Mouse (Mus musculus) left cerebral cortex, postnatal 25 days (tissue): ENCODE results near the gene Qser1. TPM values are rescaled to one million over a fixed set of nuclear protein-coding genes. Genes with fewer than 3 reads are reported as not detected.
"Not testable (repeated sequence)": the region's sequence is repeated elsewhere in the genome, so short reads cannot be mapped to it uniquely, and the experiment has no call there.

Source experiments
- DNase-seq, 2 experiments: peaks; one replicate each; pipeline ENCODE4 v3.0.0; 2022; ENCODE audit warnings: low spot score in 2 of 2, mixed read lengths in 1 of 2
- intact Hi-C: fragments of 180-260 bp; cut with DNase I; formaldehyde crosslinking; loops from one replicate; pipeline ENCODE4 v1.15.1; 2025
- total RNA-seq, 2 experiments: library from RNA; stranded (reverse); gene quantifications; 2 replicates each; pipeline ENCODE4 v1.2.3; 2021

The Qser1 gene
- 1 to 10 TPM; 9.0 to 9.5 TPM for total RNA-seq

DNA sequence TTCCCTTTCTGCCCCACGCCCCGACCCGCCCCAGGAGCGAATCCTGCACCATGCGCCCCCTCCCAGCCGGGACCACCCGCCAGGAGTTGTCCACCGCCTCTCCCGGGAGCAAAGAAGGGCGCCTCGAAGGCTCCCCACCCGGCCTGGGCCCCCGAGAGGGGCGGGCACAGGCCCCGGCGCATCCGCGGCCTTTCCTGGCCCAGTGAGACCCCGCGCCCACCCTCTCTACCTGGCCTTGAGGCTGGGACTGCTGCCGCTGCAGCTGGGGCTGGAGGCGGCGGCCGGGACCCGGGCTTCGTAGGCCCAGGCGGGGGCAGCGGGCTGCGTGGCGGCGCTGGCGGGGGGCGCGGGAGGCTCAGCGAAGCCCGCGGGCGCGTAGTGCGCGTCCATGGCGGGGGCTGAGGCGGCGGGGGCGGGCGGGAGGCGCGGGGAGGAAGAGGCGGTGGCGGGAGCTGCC, at the start of gene Qser1:
TSS of gene Qser1 (minus strand) at position 390 of the 457 bp plus-strand sequence.
- intact Hi-C loops: no loop called here
- no peak for DNase-seq

DNA sequence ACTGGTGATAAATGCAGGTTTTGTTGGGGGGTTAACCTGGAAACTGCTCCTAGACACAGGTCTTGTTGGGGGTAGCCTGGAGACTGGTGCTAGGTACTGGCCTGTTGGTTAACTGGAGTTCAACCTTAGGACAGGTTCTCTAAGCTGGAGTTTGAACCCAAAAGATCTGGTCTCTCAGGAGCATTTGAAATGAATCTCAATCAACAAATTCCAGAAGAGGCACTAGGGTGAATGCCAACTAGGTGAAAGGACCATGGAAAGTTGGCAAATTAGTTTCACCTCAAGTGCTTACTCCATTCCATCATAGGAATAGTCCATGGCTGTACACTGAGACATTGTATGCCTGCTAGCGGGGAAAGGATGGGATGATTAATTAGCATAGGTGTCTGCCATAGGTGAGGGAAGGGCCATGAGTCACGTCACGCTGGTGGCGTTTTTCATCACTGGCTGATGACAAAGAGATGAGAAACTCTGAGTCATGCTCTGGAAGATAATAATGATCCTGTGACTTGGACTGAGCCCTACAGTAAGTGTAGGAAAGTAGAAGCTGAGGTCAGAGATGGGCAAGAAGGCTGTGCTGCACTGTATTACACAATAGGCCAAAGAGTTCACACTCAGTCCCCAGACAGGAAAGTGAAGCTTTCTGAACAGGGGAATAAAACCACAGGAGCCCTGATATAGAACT, 47.8 kb upstream of the Qser1 start:
- intact Hi-C loops: no loop called here

DNA sequence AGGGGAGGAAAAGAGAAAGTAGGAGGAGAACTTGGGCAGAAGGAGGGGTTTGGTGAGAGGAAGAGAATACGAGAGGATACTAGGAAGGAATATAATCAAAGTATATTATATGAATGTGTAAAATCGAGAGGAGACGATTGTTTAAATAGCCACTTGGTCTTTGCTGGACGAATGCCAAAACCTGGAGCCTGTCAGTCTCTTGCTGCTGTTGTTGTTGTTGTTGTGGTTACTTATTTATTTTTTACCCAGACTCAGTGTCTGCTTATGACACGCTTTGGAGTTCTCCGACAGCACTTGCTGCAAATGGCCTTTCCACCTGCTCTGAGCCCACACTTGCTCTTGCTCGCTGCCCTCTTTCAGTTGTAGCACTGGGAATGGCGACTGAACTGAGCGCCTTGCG, 43.9 kb upstream of the Qser1 start:
- DNase-seq: no peak
- intact Hi-C loops: no loop called here

More for the DNA sequence above, 47.8 kb upstream of the Qser1 start:
- DNase-seq: no peak

DNA sequence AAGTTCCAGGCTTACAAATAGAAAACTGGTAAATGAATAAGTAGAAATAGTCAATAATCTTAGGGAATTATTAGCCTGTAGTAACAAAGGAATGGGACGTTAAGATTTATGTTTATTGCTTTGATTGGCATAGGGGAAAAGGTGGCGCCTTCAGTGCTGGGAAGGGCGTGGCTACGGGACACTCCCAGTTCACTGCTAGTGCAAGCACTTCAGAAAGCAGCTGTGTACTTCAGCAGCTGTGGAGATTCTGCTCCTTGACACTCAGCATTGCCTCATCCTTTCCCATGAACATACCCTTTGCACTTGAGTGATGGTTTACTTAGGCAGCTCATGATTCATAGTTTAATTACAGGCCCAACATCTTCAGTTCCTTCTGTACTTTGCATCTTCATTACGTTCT, 42.5 kb upstream of the Qser1 start:
- intact Hi-C loops: no loop called here
- no peak for DNase-seq

DNA sequence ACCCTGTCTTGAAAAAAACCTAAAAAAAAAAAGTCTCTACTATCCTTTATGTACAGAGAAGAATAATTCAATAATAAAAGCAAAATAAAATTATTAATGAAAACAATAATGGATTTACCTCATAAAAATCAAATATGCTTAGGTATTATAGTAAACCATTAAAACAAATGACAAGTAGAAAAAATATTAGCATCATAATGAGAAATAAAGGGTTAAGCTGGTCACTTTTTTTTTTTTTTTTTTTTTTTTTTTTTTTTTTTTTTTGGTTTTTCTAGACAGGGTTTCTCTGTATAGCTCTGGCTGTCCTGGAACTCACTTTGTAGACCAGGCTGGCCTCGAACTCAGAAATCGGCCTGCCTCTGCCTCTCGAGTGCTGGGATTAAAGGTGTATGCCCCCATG, 41.5 kb upstream of the Qser1 start:
- intact Hi-C loops, DNase-seq: not testable (repeated sequence)

DNA sequence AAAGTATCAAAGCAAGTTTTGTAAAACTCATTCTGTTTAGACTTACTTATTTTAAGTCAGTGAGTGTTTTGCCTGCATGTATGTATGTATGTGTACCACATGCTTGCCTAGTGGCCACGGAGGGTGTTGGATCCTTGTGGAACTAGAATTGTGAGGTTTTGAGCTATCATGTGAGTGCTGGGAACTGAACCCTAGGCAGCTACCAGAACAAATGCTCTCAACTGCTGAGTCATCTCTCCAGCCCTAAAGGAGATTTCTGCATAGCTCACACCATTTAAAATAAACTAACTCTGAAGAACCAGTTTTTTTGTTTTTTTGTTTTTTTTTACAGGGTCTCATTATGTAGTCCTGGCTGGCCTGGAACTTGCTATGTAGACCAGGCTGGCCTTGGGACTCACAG, 39.7 kb upstream of the Qser1 start:
- DNase-seq: no peak
- intact Hi-C loops: no loop called here

DNA sequence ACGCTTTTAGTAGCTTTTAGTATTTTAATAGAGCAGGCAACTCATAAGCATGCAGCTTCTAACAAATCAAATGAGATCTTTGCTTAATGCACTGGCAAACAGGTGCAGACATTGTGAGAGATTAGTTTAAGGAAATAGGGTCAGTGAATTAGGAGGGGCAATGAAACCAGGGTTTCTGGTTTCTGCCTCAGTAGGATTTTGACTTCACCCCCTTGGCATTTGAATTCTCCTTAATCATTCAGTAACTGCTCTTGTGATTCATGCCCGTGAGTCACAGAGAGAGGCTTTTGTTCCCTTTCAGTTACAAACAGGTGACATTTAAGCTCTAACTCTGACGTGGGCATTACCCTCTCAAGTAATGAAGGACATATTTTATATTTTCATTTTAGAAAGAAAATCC, 39.2 kb upstream of the Qser1 start:
- no peak for DNase-seq
- intact Hi-C loops: no loop called here

DNA sequence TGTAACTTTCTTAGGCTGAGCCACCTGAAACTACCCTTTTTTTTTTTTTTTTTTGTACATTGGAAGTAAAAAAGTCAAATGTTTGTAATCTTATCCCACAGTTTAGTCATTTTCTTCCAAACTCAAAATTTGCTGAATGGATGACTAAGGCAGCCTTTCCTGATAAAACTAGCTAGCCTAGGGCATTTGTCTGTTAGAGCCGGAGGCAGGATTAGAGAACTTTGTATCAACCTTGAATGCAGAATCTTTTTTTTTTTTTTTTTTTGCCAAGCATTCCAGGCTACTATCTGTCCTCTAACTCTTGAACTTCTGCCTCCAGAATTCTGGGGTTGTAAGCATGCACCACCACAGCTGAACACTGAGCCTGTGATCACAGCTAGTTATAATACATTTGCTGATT, 38.3 kb upstream of the Qser1 start:
- intact Hi-C loops: no loop called here
- DNase-seq: no peak

DNA sequence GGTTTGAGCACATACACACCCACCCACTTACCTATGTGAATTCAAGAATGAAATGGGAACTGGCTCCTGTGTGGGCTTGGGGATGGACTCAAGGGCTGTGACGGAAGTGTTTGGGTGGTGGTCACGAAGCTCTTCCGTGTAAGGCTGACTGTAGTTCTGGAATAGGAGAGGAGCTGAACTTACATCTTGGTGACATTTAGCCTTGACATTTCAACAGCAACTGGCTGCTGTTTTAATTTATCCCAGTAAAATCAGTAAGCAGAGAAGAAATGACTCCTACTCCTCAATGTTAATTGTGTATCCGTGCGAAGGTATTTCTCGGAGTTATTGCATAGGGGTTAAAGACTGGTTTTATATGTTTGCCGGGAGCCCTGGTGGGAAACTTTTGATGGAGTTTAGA, 36.0 kb upstream of the Qser1 start:
- no peak for DNase-seq
- intact Hi-C loops: no loop called here

DNA sequence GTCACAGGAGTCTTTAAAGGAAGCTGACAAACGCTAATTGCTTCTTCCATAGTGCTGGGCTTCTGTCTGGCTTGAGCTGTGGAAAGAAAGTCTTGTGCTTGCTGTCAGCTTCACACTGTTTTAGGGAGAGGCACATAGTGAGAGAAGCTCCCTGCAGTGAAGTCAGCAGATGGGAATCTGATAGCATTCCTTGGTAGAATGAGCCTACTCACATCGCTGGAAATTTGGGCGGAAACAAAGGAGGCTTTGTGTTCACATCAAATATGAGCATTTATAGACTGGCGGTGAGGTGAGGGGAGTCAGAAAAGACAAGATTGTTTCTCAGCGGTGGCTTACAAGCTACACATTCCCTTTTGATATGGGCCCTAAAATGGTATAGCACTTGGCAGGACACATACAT, 35.1 kb upstream of the Qser1 start:
- intact Hi-C loops: no loop called here
- no peak for DNase-seq

DNA sequence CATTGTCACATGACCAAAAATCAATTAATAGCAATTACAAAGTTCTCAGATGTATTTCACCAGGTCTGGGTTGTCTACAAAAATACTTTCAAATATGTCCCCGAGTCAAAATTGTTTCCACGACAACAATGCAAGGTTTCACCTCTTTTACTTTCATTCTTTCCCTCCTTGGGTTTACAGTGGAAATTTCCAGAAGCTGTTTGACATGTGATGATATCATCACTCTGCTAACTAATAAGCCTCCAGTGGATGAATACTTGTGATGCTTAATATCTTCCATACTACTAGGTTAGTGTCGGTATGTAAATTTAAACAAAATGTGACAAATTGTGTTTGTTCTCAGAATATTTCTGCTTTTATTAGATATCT, 33.4 kb upstream of the Qser1 start:
- no peak for DNase-seq
- intact Hi-C loops: no loop called here

DNA sequence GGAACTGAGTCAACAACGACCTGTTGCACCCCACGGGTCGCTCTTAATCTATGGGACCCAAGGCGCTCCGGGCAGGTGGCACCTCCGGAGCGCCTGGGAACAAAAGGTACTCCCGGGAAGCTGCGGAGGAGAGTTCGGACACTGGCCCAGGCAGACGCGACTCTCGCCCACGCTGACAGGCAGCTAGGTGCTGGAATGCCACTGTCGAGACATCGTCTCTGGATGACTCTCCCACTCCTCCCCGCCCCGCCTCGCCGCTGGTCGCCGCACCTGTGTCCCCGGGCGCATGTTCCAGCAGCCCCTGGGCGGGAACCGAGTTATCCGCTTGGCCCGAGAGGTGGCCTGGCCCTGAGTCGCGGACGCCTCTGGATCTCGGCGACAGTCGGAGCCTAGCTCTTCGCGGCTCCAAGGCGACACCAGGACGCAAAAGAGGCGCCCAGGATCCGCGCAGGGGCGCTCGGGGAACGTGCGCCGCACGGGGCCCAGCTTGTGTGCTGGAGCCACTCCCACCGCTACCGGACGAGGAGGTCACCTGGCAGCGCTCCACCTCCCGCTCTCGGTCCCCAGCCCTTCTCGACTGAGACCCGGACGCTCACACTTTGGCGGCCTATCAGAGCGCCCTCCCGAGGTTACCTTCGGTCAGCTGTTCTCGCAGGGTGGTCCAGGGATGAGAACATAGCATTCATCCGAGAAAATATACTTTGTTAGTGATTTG, 32.9 kb upstream of the Qser1 start, which contains the start of gene Prrg4:
TSS of gene Prrg4 (minus strand) at position 601 of the 715 bp plus-strand sequence.
- DNase-seq: peak; percentile 28 to 38
- intact Hi-C loops: no loop called here

DNA sequence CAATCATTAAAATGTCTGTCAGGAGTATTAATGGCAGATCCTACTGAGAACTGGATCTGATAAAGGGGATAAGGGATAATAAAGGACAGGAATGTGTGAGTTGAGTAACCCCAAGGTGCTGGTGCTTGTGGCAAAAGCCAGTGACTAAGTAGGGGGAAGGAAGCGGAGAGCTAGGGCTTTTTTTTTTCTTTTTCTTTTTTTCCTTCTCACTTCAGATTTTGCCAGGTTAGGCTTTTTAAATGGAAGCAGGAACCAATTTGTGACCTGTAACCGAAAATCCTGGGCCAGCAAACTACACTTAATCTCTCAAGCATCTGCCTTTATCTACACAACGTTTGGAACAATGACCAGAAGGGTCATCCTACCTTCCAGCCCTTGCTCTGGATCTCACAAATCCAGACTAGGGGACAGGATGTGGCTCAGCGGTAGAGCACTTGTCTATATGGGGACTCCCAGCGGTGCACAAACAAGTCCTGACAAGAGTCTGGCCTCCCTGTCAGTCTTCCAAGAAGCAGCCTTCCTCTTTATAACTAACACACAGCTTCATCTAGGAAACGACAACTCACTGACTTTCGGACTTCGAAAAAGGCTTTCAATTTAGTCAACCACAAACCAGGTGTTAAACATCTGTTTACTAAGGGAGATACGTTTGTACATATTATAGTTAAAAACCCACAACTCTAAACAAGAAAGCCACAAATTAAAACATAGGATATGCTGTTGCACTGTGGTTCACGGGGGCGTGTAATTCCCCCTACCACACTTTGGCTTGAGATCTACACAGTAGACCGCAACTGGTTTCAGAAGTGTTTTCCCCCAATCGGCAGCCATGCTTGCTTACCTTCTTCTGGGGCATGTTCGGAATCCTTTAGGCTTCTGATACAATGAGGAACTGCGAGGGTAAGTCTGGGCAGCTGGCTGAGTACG, 31.9 kb upstream of the Qser1 start:
- intact Hi-C loops: no loop called here
- no peak for DNase-seq

DNA sequence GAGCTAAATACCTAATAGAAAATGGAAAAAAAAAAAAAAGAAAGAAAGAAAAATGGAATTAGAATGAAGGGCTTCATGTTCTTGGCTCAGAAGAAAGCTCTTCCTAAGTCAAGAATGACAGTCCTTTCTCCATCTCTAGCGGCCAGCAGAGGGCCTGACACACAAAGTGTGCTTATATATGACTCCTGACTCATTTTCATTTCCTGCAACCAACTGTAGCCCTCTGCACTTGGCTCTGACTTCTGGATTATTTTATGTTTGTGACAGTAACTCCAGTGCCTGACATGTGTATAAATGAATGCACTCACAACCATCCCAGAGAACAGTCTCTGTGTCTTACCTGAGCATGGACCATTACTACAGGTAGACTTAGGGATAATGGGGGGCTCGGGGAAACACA, 31.1 kb upstream of the Qser1 start:
- intact Hi-C loops: no loop called here
- no peak for DNase-seq

DNA sequence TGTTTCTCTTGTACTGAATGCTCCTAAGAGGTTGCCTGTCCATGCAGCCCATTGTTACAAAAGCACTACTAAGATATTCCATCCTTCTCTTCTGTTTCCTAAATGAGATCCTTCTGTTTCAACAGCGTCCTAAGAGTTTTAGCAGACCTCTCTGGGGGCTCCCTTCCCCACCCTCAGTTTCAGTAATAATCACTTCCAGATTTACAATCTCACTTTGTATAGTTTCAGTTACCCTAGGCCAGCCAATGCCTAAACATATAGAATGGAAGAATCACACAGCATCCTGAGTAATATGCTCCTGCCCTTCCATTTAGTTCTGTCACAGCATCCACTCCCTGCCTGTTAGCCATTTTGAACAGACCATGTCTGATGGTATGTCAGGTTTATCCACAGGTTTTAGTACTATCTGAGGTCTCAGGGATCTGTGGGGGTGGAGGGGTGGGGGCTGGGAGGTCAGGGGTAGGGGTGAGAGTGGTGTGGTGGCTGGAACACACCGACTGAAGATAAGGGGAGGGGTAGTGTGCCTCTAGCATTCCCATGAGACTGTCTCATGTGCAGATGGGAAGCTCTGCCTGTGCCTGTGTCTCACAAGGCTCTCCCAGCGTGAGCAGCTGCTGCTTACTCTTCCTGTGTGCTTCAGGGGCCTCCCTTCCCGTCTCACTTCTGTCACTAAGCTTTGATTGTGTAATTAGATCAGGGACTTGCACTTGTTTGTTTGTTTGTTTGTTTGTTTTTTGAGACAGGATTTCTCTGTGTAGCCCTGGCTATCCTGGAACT, 30.3 kb upstream of the Qser1 start:
- intact Hi-C loops: no loop called here

DNA sequence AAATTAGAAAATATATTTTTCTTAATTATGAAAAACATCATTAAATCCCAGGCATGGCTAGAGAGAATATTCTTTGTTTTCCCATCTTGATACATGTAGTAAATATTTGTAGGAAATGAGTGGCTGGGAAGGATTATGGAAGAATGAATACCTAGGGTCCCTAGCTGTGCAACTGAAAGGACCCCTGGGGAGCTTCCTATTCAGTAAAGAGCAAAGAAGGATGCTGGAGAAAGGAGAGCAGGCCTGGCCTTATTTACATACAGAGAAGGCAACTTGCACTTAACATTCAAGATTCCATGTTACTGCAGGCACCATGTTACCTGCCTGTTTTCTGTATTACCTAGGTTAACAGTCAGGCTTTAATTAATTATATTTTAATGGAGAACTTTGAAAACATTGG, 26.0 kb upstream of the Qser1 start:
- intact Hi-C loops: no loop called here
- no peak for DNase-seq

More for the DNA sequence above, 30.3 kb upstream of the Qser1 start:
- DNase-seq: no peak

DNA sequence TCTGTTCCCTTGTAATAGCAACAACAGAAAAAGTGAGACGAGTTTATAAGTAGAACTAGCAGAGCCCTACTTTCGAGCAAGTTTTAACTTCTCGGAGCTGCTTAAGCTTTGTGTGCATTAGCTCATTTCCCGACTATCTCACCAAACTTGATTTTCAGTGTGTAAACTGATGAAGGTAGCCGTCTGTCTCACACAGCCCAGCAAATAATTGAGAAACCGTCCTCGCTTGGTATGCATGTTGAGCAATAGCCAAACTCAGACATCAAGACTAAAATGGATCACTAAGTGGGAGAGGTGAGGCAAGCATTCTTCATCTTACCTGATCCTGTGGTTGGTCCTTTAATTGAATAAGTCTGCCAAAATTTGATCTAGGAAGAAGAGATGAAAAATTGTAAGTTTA, 25.2 kb upstream of the Qser1 start:
- intact Hi-C loops: no loop called here
- no peak for DNase-seq

DNA sequence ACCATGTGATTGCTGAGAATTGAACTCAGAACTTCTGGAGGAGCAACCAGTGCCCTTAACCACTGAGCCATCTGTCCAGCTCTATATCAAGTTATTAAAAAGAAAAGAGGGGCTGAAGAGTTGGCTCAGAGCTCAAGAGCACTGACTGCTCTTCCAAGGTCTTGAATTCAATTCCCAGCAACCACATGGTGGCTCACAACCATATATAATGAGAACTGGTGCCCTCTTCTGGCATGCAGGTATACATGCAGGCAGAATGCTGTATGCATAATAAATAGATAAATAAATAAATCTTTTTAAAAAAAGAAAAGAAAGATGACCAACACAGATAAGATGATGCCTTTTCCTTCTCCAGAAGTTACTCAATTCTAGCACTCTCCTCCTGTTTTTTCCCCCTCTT, 24.4 kb upstream of the Qser1 start:
- DNase-seq: no peak
- intact Hi-C loops: no loop called here

DNA sequence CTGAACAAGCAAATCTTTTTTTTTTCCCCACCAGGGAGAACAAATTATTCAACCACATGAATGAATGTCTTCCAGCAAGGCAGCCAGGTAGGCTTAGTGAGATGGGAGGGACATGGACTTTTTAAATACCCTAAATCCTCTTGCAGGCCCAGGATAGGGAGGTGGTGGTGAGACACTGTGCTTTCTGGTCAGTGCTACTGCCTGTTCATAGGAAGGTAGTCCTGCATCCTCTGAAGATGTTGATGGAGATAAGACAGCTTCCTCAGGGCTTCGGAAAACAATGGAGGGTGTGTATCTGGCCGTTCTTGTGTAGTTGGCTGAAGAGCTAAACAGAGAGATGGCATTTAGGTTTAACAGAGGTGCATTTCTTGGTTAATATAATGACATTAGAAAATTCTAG, 15.9 kb upstream of the Qser1 start:
- intact Hi-C loops: no loop called here
- no peak for DNase-seq

DNA sequence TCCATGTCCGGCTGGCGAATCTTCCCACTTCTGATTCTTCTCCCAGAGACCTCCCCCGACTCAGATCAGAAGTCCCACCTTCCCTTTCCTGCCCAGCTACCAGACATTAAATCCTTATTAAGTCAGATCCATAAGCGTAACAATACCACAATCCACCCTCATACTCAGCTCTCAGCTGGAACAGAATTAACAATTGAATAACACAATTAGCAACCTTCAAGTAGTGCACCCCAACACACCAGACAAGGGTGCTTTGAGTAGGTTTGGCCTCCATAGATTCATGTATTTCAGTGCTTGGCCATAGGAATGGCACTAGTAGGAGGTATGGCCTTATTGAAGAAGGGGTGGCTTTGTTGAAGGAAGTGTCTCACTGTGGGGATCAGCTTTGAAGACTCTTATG, 9.6 kb upstream of the Qser1 start:
- no peak for DNase-seq
- intact Hi-C loops: no loop called here
